ENCODE assay signal across 8 mouse cellular contexts in genomic region chr13:31632450-31632849, GRCm38 (mm10). TPM values are rescaled to one million over a fixed set of nuclear protein-coding genes. Genes with fewer than 3 reads are reported as not detected.
DNase-seq lines count a peak whose midpoint lies in the region; ATAC-seq and TF ChIP-seq lines count a peak whose summit lies in the region.

No protein-coding gene starts in this region.

- H3K4me1 ChIP-seq in ES-Bruce4 (ENCODE audit: control insufficient read depth, insufficient read depth, low read length) = no peaks in the 10 kb centered on the region
- no peaks in the 10 kb centered on the region for H3K4me1 ChIP-seq in cortical plate, adult 2 months (ENCODE audit: control insufficient read depth, insufficient read depth, low read length)

- no peak overlapping the region for H3K27ac ChIP-seq in ES-Bruce4 (ENCODE audit: insufficient read depth, low read length)
- no peak overlapping the region for H3K27ac ChIP-seq in cortical plate, adult 2 months (ENCODE audit: insufficient read depth, low read length)

- no peaks in the 10 kb centered on the region; the same call in 1 of the 2 replicates for H3K9me3 ChIP-seq in ES-Bruce4 (replicated peaks; ENCODE audit: control insufficient read depth, insufficient read depth, low read length, poor library complexity, severe bottlenecking)

- H3K9ac ChIP-seq in ES-Bruce4 (ENCODE audit: low read depth, poor library complexity, severe bottlenecking) = no peak overlapping the region

- peak; percentile 26 to 39 for DNase-seq in cerebellum, adult 18-20 months
- DNase-seq in cerebellum, adult 11-12 months = no peak
- DNase-seq in heart, adult 9 months (ENCODE audit: low spot score in 2 of 2) = peak; percentile 8 to 51
- DNase-seq in kidney, postnatal 10 days = peak; percentile 87
- DNase-seq in spleen, postnatal 4 days (ENCODE audit: low spot score in 2 of 2) = peak; percentile 43 to 81

- H3K27me3 ChIP-seq in ES-Bruce4 (ENCODE audit: control insufficient read depth, insufficient read depth, low read length, poor library complexity, severe bottlenecking) = peaks cover 11% of the 10 kb centered on the region; the same call in 1 of the 2 replicates

- no peaks in the 10 kb centered on the region for H3K36me3 ChIP-seq in ES-Bruce4 (ENCODE audit: control insufficient read depth, insufficient read depth, low read length, poor library complexity, severe bottlenecking)

- no peak for TF ChIP-seq EP300 in ES-Bruce4 (IDR thresholded peaks at IDR 0.05; ENCODE audit: insufficient read depth, low read depth, low read length)

- peak; percentile 50 for TF ChIP-seq CTCF in ES-Bruce4 (IDR thresholded peaks at IDR 0.05; ENCODE audit: low read depth, low read length)
- TF ChIP-seq CTCF in cortical plate, adult 2 months (IDR thresholded peaks at IDR 0.05; ENCODE audit: extremely low read depth, insufficient read depth, low read length) = peak; percentile 64

- no peak overlapping the region for H3K4me3 ChIP-seq in ES-Bruce4 (ENCODE audit: low read depth, low read length)
- H3K4me3 ChIP-seq in cortical plate, adult 2 months (ENCODE audit: insufficient read depth, low read length) = no peak overlapping the region

- peak; percentile 87 for ATAC-seq in megakaryocyte progenitor cell, adult 5-6 weeks (replicated peaks; ENCODE audit: poor library complexity)

- TF ChIP-seq POLR2A in ES-Bruce4 (IDR thresholded peaks at IDR 0.05; ENCODE audit: insufficient read depth, low read length) = no peak
- no peak for TF ChIP-seq POLR2A in cortical plate, adult 2 months (IDR thresholded peaks at IDR 0.05; ENCODE audit: extremely low read depth, insufficient read depth, low read length)

RNA-seq across cellular contexts. Expression of gene Foxf2, which starts 6.8 kb away (rescaled TPM):
- not detected in 2 replicates for polyA plus RNA-seq in ES-Bruce4 (2011; ENCODE audit: insufficient read depth, insufficient read length, low read depth, missing spikeins)
- polyA plus RNA-seq in cortical plate, adult 2 months (2012; rRNA removed) = 5.8 and 6.1 TPM in 2 replicates
- total RNA-seq in megakaryocyte progenitor cell, adult 5-6 weeks (2015) = not detected in 2 replicates
- total RNA-seq in megakaryocyte progenitor cell, adult 5-6 weeks (2017) = not detected in 2 replicates
